ENCODE assay signal across 17 mouse cellular contexts in the genomic region with DNA sequence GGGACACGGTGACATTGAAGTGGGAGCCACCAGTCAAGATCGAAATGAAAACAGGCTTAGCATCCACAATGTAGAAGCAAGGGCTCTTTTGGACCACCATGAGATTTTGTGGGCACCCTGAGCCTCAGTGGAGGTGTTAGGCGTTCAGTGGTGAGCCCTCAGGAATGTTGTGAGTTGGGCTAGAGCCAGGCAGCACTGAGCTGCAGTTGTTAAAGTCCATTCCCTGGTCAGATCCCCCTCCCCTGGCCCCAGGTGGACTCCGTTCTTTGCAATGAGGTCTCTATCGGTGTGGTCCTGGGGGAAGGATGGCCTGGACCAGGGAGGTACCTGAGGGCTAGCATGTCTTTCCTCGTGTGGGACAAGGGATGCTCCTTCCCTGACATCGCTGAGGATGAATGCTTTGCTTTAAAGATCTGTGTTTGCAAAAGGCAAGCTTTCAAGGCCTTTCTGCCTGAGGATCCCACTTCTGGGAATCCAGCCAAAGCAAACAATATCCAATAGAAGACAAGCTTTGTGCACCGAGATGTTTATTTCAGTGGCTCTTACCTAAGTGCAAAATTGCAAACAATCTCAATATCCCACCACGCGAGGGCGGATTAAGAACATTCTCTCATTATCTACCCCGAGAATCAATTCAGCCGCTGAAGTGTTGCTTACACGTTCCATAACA.
DNase-seq lines count a peak whose midpoint lies in the region; ATAC-seq and TF ChIP-seq lines count a peak whose summit lies in the region.
"Had no signal": no experiment of that assay in that cellular context is flagged by ENCODE, and none has a peak within 500 bp of the region (broad histone marks: within the 10 kb centered on the region; RNA-seq: fewer than 3 reads in every experiment).

No protein-coding gene starts in this region.

- H3K9me3 ChIP-seq in kidney, postnatal 0 days (replicated peaks; ENCODE audit: low read length) = no peaks in the 10 kb centered on the region
- H3K9me3 ChIP-seq: hindbrain, embryonic 10.5 days; lung, embryonic 15.5 days; midbrain, embryonic 12.5 days; stomach, embryonic 15.5 days had no signal

- no peak overlapping the region for H3K4me2 ChIP-seq in kidney, postnatal 0 days (ENCODE audit: low read length)
- H3K4me2 ChIP-seq: lung, embryonic 15.5 days; midbrain, embryonic 12.5 days; stomach, embryonic 15.5 days had no signal

- no peaks in the 10 kb centered on the region for H3K4me1 ChIP-seq in kidney, postnatal 0 days (replicated peaks; ENCODE audit: insufficient read depth, low read length)
- H3K4me1 ChIP-seq: hindbrain, embryonic 10.5 days; midbrain, embryonic 12.5 days had no signal

- ATAC-seq in kidney, postnatal 0 days (replicated peaks; ENCODE audit: low FRiP score, low read depth) = no peak
- no peak for ATAC-seq in CD4-positive, CD25-positive, alpha-beta regulatory T cell, adult 4 months

- no peak overlapping the region for H3K9ac ChIP-seq in kidney, postnatal 0 days (ENCODE audit: low read depth, low read length)
- H3K9ac ChIP-seq: lung, embryonic 15.5 days; midbrain, embryonic 12.5 days; stomach, embryonic 15.5 days had no signal

- no peak overlapping the region for H3K4me3 ChIP-seq in kidney, postnatal 0 days (replicated peaks; ENCODE audit: low read depth, low read length)
- H3K4me3 ChIP-seq: hindbrain, embryonic 10.5 days; left cerebral cortex, adult 2 months; lung, embryonic 15.5 days; midbrain, embryonic 12.5 days; stomach, embryonic 15.5 days had no signal

- DNase-seq in adrenal gland, adult 2 months = peak; percentile 46
- DNase-seq in adrenal gland, postnatal 25 days = no peak
- peak; percentile 56 for DNase-seq in kidney, postnatal 0 days (ENCODE audit: low spot score)
- DNase-seq in kidney, adult 18-20 months = no peak
- peak; percentile 16 for DNase-seq in ovary, adult 18-20 months (ENCODE audit: low spot score)
- DNase-seq in ovary, postnatal 14 days (ENCODE audit: low spot score) = no peak
- DNase-seq in testis, postnatal 14 days (ENCODE audit: low spot score) = peak; percentile 16
- DNase-seq: cerebellum, adult 8-10 months; gastrocnemius, postnatal 36 days; liver; thymus, postnatal 4 days had no signal

- no peaks in the 10 kb centered on the region for H3K27me3 ChIP-seq in kidney, postnatal 0 days (ENCODE audit: insufficient read depth, low read length)
- H3K27me3 ChIP-seq: lung, embryonic 15.5 days; midbrain, embryonic 12.5 days; stomach, embryonic 15.5 days had no signal

- H3K27ac ChIP-seq in kidney, postnatal 0 days = no peak overlapping the region
- H3K27ac ChIP-seq: hindbrain, embryonic 10.5 days; left cerebral cortex, adult 2 months; lung, embryonic 15.5 days; midbrain, embryonic 12.5 days; stomach, embryonic 15.5 days had no signal

- H3K36me3 ChIP-seq in kidney, postnatal 0 days (ENCODE audit: insufficient read depth, low read length) = no peaks in the 10 kb centered on the region
- H3K36me3 ChIP-seq: hindbrain, embryonic 10.5 days; lung, embryonic 15.5 days; midbrain, embryonic 12.5 days; stomach, embryonic 15.5 days had no signal

- TF ChIP-seq CTCF in kidney, postnatal 0 days (IDR thresholded peaks at IDR 0.05; ENCODE audit: low read depth) = peak; percentile 10; the same call in 1 of the 2 replicates

- 52% methylated on average over 14 of the region's 14 CpGs for WGBS in kidney, postnatal 0 days

Comparison
In these comparisons a context has a peak if more than half of its experiments do, and no peak if none do; other contexts are left out.
1. DNase-seq: peak in adrenal gland, adult 2 months (single experiment), kidney, postnatal 0 days (single experiment), ovary, adult 18-20 months (single experiment) and testis, postnatal 14 days (single experiment); none in adrenal gland, postnatal 25 days (single experiment), kidney, adult 18-20 months (single experiment) and ovary, postnatal 14 days (single experiment).